Mouse (Mus musculus) thymus, postnatal 36 days (tissue): ENCODE results near the gene Olfr1151.

Experiments used
- DNase-seq, 2 experiments: peaks; one replicate each; pipeline ENCODE4 v3.0.0; 2022; ENCODE audit warnings: mixed read lengths in 2 of 2

Gene Olfr1151

GRCm38 (mm10) chr2:87855562-87855961 lies at the start of gene Olfr1151:
Olfr1151 (plus strand) TSS chr2:87855862.
- DNase-seq = no peak

- no peak for DNase-seq
Measured at GRCm38 (mm10) chr2:87809522-87809921, 46.1 kb upstream of the Olfr1151 start, which contains the start of gene Olfr1145. Olfr1145 (plus strand) TSS chr2:87809822.

GRCm38 (mm10) chr2:87830233-87830632 lies 25.4 kb upstream of the Olfr1151 start, which contains the start of gene Olfr1148:
Olfr1148 (plus strand) TSS chr2:87830533.
- no peak for DNase-seq

- DNase-seq = no peak
Measured at GRCm38 (mm10) chr2:87843693-87844092, 12.0 kb upstream of the Olfr1151 start, which contains the start of gene Olfr1150-ps1. Olfr1150-ps1 (plus strand) TSS chr2:87843993.

GRCm38 (mm10) chr2:87866192-87866591 lies 10.5 kb downstream of the Olfr1151 start, which contains the start of gene Olfr1152:
Olfr1152 (plus strand) TSS chr2:87866492.
- DNase-seq = no peak

GRCm38 (mm10) chr2:87894662-87895061 lies 39.0 kb downstream of the Olfr1151 start, which contains the start of gene Olfr1153:
Olfr1153 (plus strand) TSS chr2:87894962.
- no peak for DNase-seq

- no peak for DNase-seq
Measured at GRCm38 (mm10) chr2:87905066-87905465, 49.4 kb downstream of the Olfr1151 start, which contains the start of gene Olfr1154. Olfr1154 (minus strand) TSS chr2:87905166.
